Mouse (Mus musculus) liver, postnatal 0 days (tissue): Measurements from ENCODE around the gene Arpc4. TPM values are rescaled to one million over a fixed set of nuclear protein-coding genes. Genes with fewer than 3 reads are reported as not detected.
A peak's percentile ranks its signal among the peaks of the same experiment; 100 is the strongest.

Experiments
- ATAC-seq: fragments of 200-750 bp; cut with Nextera tagmentation; 2 replicates; pipeline ENCODE4 v1.8.0; 2017; ENCODE audit warnings: mild to moderate bottlenecking, moderate library complexity
- DNase-seq: peaks from one replicate; pipeline ENCODE4 v3.0.0-alpha.2; 2016
- H3K27ac ChIP-seq: fragments of 300-500 bp; sonication (generic); 2 replicates; pipeline ENCODE4 v1.5.1; 2014; ENCODE audit warnings: antibody characterized with exemption, moderate library complexity, mild to moderate bottlenecking, low read depth
- H3K27me3 ChIP-seq: fragments of 300-500 bp; sonication (generic); 2 replicates; pipeline ENCODE4 v1.6.1; 2014; ENCODE audit warnings: low read length, control low read depth, mixed read lengths; ENCODE audit not compliant: insufficient read depth
- H3K36me3 ChIP-seq: fragments of 300-500 bp; sonication (generic); replicated peaks from 2 replicates; pipeline ENCODE4 v1.6.1; 2014; ENCODE audit warnings: mild to moderate bottlenecking, control low read depth, low read length, moderate library complexity, mixed read lengths; ENCODE audit not compliant: insufficient read depth
- H3K4me1 ChIP-seq: fragments of 300-500 bp; sonication (generic); 2 replicates; pipeline ENCODE4 v1.6.1; 2014; ENCODE audit warnings: antibody characterized with exemption, mild to moderate bottlenecking, control low read depth; ENCODE audit not compliant: insufficient read depth
- H3K4me2 ChIP-seq: fragments of 300-500 bp; sonication (generic); 2 replicates; pipeline ENCODE4 v1.6.1; 2014; ENCODE audit warnings: low read depth, mild to moderate bottlenecking, low read length, moderate library complexity, mixed read lengths
- H3K4me3 ChIP-seq: fragments of 300-500 bp; sonication (generic); 2 replicates; pipeline ENCODE4 v1.5.1; 2014; ENCODE audit warnings: low read depth, low read length
- H3K9ac ChIP-seq: fragments of 300-500 bp; sonication (generic); replicated peaks from 2 replicates; pipeline ENCODE4 v1.6.1; 2014; ENCODE audit warnings: mild to moderate bottlenecking, moderate library complexity
- H3K9me3 ChIP-seq: fragments of 300-500 bp; sonication (generic); 2 replicates; pipeline ENCODE4 v1.6.1; 2016; ENCODE audit warnings: mild to moderate bottlenecking, control low read depth, low read length, mixed read lengths
- CTCF ChIP-seq: sonication (generic); IDR thresholded peaks from 2 replicates; pipeline ENCODE4 v1.5.1; 2016; ENCODE audit warnings: antibody characterized with exemption, low read depth
- EP300 ChIP-seq: IDR thresholded peaks from 2 replicates; pipeline ENCODE4 v1.6.1; 2016; ENCODE audit warnings: antibody characterized with exemption, low read depth, mild to moderate bottlenecking
- WGBS: fragments of 180-500 bp; shearing (Covaris S2); extraction: QIAGEN DNeasy Blood & Tissue Kit; methylation state at CpG from one replicate; pipeline ENCODE4 v1.1.7; 2014; ENCODE audit not compliant: insufficient replicate concordance; 5-methylcytosine and 5-hydroxymethylcytosine counted together
- polyA plus RNA-seq: library from polyadenylated mRNA; unstranded; fragments of >200 nt; fragmentation: Nextera tagmentation; extraction: Ambion mirVana; gene quantifications from 2 replicates; pipeline ENCODE4 v1.2.1, GENCODE M21; 2015

The Arpc4 gene
- polyA plus RNA-seq, 1 experiment from 2014 or later: 198 TPM

DNA sequence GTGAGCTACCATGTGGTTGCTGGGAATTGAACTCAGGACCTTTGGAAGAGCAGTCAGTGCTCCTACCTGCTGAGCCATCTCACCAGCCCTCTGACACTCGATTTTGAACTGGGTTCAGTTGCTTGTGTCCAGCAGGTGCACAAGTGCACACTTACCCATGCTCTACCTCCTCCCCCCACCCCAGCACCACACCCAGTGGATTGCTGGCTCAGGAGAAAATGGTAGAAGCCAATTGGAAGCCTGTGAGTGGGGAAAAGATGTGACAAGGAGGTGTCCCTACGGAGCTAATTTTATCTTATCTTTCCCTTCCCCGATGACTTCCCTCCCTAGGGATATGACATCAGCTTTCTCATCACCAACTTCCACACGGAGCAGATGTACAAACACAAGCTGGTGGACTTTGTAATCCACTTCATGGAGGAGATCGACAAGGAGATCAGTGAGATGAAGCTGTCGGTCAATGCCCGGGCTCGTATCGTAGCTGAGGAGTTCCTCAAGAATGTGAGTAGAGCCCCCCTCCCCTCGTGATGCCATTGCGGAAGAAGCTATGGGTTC, 7.3 kb downstream of the Arpc4 start:
- no peaks in the 10 kb centered on the region for H3K9me3 ChIP-seq
- no peak overlapping the region for H3K27ac ChIP-seq
- peaks cover 89% of the 10 kb centered on the region for H3K36me3 ChIP-seq
- H3K9ac ChIP-seq: no peak overlapping the region
- peaks cover 3% of the 10 kb centered on the region; the same call in 1 of the 2 replicates for H3K4me1 ChIP-seq
- ATAC-seq (no peak), DNase-seq (no peak)
- H3K27me3 ChIP-seq: no peaks in the 10 kb centered on the region
- H3K4me2 ChIP-seq: no peak overlapping the region
- WGBS: 81% methylated on average over 11 of the region's 11 CpGs
- TF ChIP-seq CTCF (no peak), EP300 (no peak)
- no peak overlapping the region for H3K4me3 ChIP-seq

DNA sequence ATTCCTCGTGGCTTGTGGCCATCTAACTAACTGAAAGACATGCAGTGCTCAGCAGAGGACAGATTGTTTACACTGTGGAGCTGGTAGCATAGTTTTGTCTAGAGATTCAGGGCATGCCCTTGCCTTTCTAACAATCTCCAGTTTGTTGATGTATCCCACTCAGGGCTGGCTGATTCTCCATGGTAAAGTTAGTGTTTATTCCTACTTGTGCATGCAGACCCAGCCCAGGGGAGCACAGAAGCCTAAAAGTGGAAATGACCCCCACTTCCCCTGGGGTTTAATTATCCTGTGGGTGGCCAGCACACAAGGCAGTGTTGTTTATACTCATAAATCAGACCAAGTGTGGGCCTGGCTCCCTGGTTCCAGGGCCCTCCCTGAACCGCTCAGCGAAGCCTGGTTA, 8.1 kb downstream of the Arpc4 start:
- Histone ChIP-seq H3K4me3 (no peak overlapping the region), H3K9me3 (no peaks in the 10 kb centered on the region), H3K36me3 (peaks cover 86% of the 10 kb centered on the region), H3K27ac (no peak overlapping the region), H3K4me2 (no peak overlapping the region), H3K27me3 (no peaks in the 10 kb centered on the region), H3K9ac (no peak overlapping the region), H3K4me1 (no peaks in the 10 kb centered on the region)
- ATAC-seq (no peak), DNase-seq (no peak)
- 78% methylated on average over 3 of the region's 3 CpGs for WGBS
- TF ChIP-seq CTCF (no peak), EP300 (no peak)

DNA sequence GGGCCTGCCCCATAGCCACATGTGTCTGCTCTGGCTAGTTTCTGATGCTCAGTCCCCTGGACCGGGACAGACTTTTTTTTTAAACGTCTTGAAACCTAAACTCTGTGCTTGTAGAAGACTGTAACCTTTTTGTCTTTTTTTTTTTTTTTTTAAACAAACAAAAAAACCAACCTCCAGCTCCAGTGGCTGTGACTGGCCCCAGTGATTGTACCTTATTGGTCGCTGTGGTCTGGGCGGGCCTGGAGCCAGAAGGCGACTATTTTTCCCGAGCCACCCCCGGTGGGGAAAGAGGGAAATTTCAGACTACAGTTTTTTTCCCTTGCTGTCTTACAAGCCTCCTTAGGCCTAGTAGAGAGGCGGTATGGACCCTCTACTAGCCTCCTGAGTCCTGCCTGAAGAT, 11.0 kb downstream of the Arpc4 start, which contains the start of gene Ttll3:
Gene Ttll3 (plus strand): TSS at position 301 of the 400 bp plus-strand sequence.
- DNase-seq: no peak
- Histone ChIP-seq H3K27ac (no peak within 1 kb of the TSS), H3K4me1 (peaks cover 3% of the 10 kb centered on the region; the same call in 1 of the 2 replicates), H3K27me3 (0 out of 2 replicates have a peak, but pooled peaks cover 3% of the 10 kb centered on the region), H3K9ac (no peak within 1 kb of the TSS), H3K4me3 (no peak within 1 kb of the TSS), H3K4me2 (no peak within 1 kb of the TSS), H3K9me3 (no peaks in the 10 kb centered on the region), H3K36me3 (peaks cover 57% of the 10 kb centered on the region)
- 77% methylated on average over 8 of the region's 8 CpGs for WGBS
- ATAC-seq: no peak
- TF ChIP-seq EP300: no peak
- no peak for TF ChIP-seq CTCF

DNA sequence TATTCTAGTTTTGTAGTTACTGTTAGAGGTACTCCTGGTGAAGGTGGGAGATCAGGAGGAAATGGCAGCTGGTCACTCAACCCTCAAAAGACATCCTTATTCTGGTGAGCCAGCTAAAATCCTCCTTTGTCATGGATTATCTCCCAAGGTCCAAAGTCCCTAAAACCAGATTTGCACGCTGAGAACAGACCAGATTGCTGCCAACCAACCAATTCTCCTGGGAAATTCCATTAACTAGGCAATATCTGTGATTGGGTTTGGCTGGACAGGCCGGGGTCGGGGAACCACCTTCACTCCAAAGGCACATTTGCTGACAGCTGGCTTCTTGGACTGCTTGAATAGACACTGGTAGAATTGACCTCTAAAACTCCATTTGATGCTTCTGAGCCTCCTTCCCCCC, 12.8 kb downstream of the Arpc4 start:
- ATAC-seq (no peak), DNase-seq (no peak)
- Histone ChIP-seq H3K27ac (no peak overlapping the region), H3K36me3 (peaks cover 49% of the 10 kb centered on the region), H3K9ac (no peak overlapping the region), H3K4me3 (no peak overlapping the region), H3K4me2 (no peak overlapping the region), H3K4me1 (peaks cover 3% of the 10 kb centered on the region; the same call in 1 of the 2 replicates), H3K27me3 (0 out of 2 replicates have a peak, but pooled peaks cover 3% of the 10 kb centered on the region), H3K9me3 (no peaks in the 10 kb centered on the region)
- TF ChIP-seq CTCF: no peak
- TF ChIP-seq EP300: no peak
- WGBS: 84% methylated on average over 3 of the region's 3 CpGs

DNA sequence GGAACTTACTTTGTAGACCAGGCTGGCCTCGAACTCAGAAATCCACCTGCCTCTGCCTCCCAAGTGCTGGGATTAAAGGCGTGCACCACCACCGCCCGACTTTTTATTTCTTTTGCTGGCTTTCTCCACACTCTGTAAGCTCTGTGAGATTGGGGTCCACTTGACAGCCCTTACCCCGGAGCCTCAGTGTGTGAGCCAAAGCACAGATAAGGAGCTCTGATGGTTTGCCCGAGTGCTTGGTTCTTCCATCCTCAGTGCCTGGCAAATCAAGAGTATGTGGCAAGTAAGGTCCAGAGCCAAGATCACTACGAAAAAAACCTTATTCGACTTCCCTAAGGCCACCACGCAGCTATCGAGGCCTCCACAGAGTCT, 14.1 kb downstream of the Arpc4 start:
- TF ChIP-seq CTCF: no peak
- TF ChIP-seq EP300: no peak
- 0 out of 2 replicates have a peak, but pooled peaks cover 3% of the 10 kb centered on the region for H3K27me3 ChIP-seq
- no peak overlapping the region for H3K9ac ChIP-seq
- H3K4me1 ChIP-seq: peaks cover 3% of the 10 kb centered on the region; the same call in 1 of the 2 replicates
- peak overlapping the region; percentile 26 for H3K4me3 ChIP-seq
- DNase-seq (no peak), ATAC-seq (0 out of 2 replicates have a peak, but pooled peaks have one; percentile 2)
- H3K36me3 ChIP-seq: peaks cover 39% of the 10 kb centered on the region
- WGBS: 24% methylated on average over 10 of the region's 10 CpGs
- H3K9me3 ChIP-seq: no peaks in the 10 kb centered on the region
- peak overlapping the region; percentile 65 for H3K4me2 ChIP-seq
- H3K27ac ChIP-seq: no peak overlapping the region

DNA sequence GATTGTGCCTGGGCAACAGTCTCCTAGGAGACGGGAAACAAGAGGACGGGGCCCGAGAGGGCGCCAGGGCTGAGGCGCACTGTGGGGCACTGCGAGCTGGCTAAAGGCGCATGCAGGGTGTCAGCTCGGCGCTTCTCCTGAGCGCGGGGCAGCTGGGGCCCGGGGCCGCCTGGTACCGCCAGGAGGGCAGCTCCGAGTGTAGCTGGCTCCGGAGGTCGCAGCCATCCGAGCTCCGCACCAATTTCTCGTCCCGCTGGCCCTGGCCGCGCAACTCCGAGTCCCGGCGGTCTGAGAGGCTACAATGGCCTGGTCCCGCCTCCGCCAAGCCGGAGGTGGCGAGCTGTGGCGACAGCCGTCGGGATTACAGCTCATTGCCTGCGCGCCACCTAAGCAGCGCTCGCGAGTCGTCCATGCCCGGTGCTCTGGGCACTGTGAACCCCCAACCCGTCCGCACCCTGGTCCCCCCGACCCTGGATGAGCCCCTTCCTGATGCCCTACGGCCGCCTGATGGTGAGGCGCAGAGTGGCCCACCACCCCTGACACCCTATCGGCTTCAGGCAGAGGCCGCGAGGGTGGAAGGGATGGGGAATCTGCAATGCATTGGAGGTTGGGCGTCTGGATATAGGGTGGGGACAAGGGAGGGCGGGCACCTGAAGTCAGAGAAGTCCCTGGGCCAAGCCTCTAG, 14.6 kb downstream of the Arpc4 start:
- H3K27ac ChIP-seq: no peak overlapping the region
- peaks cover 34% of the 10 kb centered on the region for H3K36me3 ChIP-seq
- WGBS: 9% methylated on average over 50 of the region's 51 CpGs
- peak overlapping the region; percentile 26 for H3K4me3 ChIP-seq
- peaks cover 3% of the 10 kb centered on the region; the same call in 1 of the 2 replicates for H3K4me1 ChIP-seq
- 0 out of 2 replicates have a peak, but pooled peaks cover 3% of the 10 kb centered on the region for H3K27me3 ChIP-seq
- no peaks in the 10 kb centered on the region for H3K9me3 ChIP-seq
- peak; percentile 43 for DNase-seq
- TF ChIP-seq EP300: no peak
- no peak for TF ChIP-seq CTCF
- peak overlapping the region; percentile 65 for H3K4me2 ChIP-seq
- peak overlapping the region; percentile 47 for H3K9ac ChIP-seq
- peak; percentile 70 for ATAC-seq
